Mouse (Mus musculus) midbrain, embryonic 10.5 days (tissue): Measurements from ENCODE around the gene Nedd9. TPM values are rescaled to one million over a fixed set of nuclear protein-coding genes. Genes with fewer than 3 reads are reported as not detected.

ENCODE experiments used
- DNase-seq: peaks from one replicate; pipeline ENCODE4 v3.0.0-alpha.2; 2017; ENCODE audit warnings: low spot score
- H3K27ac ChIP-seq: fragments of 300-500 bp; sonication (generic); replicated peaks from 2 replicates; pipeline ENCODE4 v1.5.1; 2016; ENCODE audit warnings: mild to moderate bottlenecking
- H3K27me3 ChIP-seq: fragments of 300-500 bp; sonication (generic); 2 replicates; pipeline ENCODE4 v1.6.1; 2016; ENCODE audit warnings: low read depth, mild to moderate bottlenecking; ENCODE audit not compliant: poor library complexity, severe bottlenecking
- H3K36me3 ChIP-seq: fragments of 300-500 bp; sonication (generic); 2 replicates; pipeline ENCODE4 v1.6.1; 2016; ENCODE audit warnings: mild to moderate bottlenecking, moderate library complexity
- H3K4me1 ChIP-seq: fragments of 300-500 bp; sonication (generic); 2 replicates; pipeline ENCODE4 v1.6.1; 2016
- H3K4me3 ChIP-seq: fragments of 300-500 bp; sonication (generic); 2 replicates; pipeline ENCODE4 v1.5.1; 2016; ENCODE audit warnings: mild to moderate bottlenecking, moderate library complexity
- H3K9me3 ChIP-seq: fragments of 300-500 bp; sonication (generic); replicated peaks from 2 replicates; pipeline ENCODE4 v1.6.1; 2016; ENCODE audit warnings: mild to moderate bottlenecking
- WGBS: fragments of 180-500 bp; shearing (Covaris S2); methylation state at CpG from one replicate; pipeline ENCODE4 v1.1.7; 2016; 5-methylcytosine and 5-hydroxymethylcytosine counted together
- polyA plus RNA-seq: library from polyadenylated mRNA; unstranded; fragments of >200 nt; fragmentation: Nextera tagmentation; extraction: Ambion mirVana; gene quantifications from 2 replicates; pipeline ENCODE4 v1.2.1, GENCODE M21; 2016

The Nedd9 gene
- polyA plus RNA-seq, result 17.4 and 18.9 TPM in 2 replicates

DNA sequence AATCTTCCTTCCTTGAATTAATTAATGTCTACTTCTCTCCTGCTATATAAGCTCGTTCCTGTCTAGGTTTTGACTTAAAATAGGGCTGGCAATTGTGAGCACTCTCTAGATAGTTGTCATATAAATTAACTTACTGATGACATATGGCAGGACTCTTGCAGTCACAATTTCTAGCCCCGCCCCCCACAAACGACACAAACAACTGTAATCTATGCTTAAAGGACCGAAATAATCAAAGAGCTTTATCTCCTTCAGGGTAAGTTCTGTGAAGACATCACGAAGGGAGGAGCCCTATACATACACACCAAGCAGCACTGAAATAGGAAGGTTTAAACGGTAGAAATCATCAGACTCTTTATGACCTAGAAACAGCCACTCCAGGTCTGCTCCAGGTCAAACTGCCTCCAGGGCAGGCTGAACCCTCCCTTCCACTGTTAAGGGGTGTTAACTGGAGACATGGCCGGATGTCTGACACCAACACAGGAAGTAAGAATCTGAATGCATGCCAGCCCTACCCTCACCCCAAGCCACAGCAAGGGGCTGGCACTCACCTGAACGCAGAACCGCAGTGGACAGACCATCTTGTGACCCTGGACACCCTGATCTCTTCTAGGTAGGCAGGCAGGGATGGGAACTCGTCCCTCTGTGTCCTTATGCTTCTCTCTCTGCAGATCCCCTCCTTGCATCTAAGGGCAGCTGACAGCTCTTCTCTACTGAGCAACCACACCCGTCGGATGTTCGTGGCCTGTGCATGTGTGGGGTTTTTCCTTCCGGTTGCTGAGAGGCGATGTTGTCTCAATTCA lies at the start of gene Nedd9:
Gene Nedd9, minus strand, starts transcription at position 757 of the 803 bp plus-strand sequence.
- H3K36me3 ChIP-seq, result no peaks in the 10 kb centered on the region
- DNase-seq, result no peak
- H3K27ac ChIP-seq, result no peak within 1 kb of the TSS
- H3K4me1 ChIP-seq, result peaks cover 14% of the 10 kb centered on the region
- H3K4me3 ChIP-seq, result no peak within 1 kb of the TSS
- H3K9me3 ChIP-seq, result no peaks in the 10 kb centered on the region
- peaks cover 18% of the 10 kb centered on the region; the same call in 1 of the 2 replicates for H3K27me3 ChIP-seq
- 85% methylated on average over 15 of the region's 15 CpGs for WGBS

DNA sequence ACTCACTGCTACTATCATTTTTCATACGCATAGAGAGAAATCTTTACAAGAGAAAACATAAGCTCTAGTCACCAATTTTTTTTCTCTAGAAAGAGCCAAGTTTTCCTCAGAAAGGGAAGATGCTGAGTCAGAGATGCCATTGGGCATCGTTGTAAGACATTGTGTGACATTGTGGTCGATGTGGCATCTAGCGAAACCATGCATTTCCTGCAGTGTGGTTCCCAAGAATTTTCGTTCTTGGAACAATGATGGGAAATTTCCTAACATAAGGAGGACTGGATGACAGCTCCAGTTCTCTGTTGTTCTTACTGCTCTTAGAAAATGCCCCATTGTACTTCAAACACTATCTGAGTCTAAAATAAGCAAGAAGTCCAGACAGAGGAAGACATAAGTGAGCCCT lies 45.5 kb upstream of the Nedd9 start:
- H3K27ac ChIP-seq, result no peak overlapping the region
- no peaks in the 10 kb centered on the region for H3K9me3 ChIP-seq
- no peaks in the 10 kb centered on the region for H3K27me3 ChIP-seq
- no peaks in the 10 kb centered on the region for H3K4me1 ChIP-seq
- 89% methylated on average over 5 of the region's 5 CpGs for WGBS
- H3K36me3 ChIP-seq, result no peaks in the 10 kb centered on the region
- no peak for DNase-seq
- H3K4me3 ChIP-seq, result no peak overlapping the region

DNA sequence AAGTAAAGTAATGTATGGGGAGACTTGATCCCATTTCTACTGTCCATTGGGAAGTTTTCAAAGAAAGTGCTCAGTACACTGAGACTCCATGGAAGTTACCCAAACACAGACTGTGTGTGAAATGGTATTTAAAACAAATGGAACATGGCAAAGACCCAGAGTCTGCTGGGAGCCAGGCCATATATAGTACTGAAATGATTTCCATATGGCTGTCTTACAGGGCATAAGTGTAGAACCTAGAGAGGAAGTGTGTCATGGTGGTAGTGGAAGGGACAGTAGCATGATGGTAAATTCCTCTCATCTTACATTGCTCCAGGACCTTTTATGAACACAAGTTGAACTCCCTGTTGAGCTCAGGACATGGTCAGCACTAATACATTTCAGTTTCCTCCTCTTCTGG lies 43.2 kb upstream of the Nedd9 start:
- no peaks in the 10 kb centered on the region for H3K4me1 ChIP-seq
- H3K27ac ChIP-seq, result no peak overlapping the region
- H3K4me3 ChIP-seq, result no peak overlapping the region
- H3K36me3 ChIP-seq, result no peaks in the 10 kb centered on the region
- H3K27me3 ChIP-seq, result no peaks in the 10 kb centered on the region
- no peaks in the 10 kb centered on the region for H3K9me3 ChIP-seq
- no peak for DNase-seq

DNA sequence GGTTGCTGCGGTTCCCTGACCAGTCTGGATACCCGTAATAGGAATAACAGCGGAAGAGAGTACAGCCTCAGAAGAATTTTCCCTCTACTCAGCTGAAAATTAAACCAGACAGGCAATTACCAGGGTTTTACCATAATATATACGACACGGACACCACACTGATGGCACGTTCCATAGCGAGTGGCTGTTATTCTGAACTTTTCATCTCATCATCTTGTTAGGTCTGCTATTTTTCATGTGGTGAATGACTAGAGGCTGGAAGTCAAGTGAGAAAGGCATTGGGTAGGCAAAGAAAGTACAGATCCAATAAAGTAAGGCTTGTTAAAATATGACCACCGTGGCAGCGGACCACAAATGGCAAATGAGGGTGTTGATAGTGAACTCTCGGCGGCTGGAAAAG lies 37.0 kb upstream of the Nedd9 start:
- H3K27ac ChIP-seq, result no peak overlapping the region
- 97% methylated on average over 11 of the region's 11 CpGs for WGBS
- H3K9me3 ChIP-seq, result no peaks in the 10 kb centered on the region
- no peaks in the 10 kb centered on the region for H3K36me3 ChIP-seq
- H3K4me1 ChIP-seq, result no peaks in the 10 kb centered on the region
- no peak for DNase-seq
- no peaks in the 10 kb centered on the region for H3K27me3 ChIP-seq
- H3K4me3 ChIP-seq, result no peak overlapping the region

DNA sequence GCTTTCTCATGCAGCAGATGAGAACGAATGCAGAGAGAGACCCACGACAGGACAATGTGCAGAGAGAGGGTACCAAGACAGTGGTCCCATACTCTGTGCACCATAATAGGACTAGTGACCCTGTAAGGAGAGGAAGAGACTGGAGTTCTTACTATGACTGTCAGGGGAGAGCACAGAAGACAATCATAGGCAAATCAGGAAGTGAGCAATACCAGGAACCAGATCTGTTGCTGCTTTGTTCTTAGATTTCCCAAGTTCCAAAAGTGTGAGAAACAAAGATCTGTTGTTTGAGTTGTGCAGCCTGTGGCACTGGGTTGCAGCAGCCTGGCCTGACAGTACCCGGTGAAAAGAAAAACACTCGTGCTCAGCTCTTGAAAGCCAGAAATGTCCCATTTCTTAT lies 34.1 kb upstream of the Nedd9 start:
- Histone ChIP-seq H3K4me3 (no peak overlapping the region), H3K27ac (no peak overlapping the region), H3K27me3 (no peaks in the 10 kb centered on the region), H3K9me3 (no peaks in the 10 kb centered on the region), H3K36me3 (no peaks in the 10 kb centered on the region), H3K4me1 (no peaks in the 10 kb centered on the region)
- WGBS, result 85% methylated on average over 4 of the region's 4 CpGs
- DNase-seq, result no peak

DNA sequence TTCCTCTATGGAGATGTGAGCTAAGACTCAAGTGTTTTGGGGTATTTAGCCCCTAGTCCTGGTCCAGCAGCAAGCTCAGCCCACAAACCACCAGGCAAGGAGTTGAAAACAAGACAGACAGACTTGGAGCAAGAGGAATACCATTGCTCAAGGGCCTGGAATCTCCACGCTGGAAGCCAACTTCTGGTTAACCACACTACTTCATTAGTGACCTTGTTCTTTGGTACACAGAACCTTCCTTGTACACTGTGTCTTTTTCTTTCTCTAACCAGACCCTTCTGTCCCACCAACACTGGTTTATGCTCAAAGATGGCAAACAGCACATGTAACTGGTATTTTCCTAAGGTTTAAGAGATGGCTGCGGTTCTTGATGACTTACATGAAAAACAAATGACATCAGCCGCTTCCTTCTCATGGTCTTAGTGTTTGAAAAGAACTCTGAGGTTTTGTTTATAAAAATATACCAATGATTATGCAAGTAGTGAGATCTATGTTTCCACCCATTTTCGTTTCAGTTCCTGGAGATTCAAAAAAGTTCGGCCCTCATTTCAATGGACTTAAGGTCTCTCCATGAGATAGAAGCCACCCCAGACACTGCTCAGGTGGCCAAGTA lies 33.5 kb upstream of the Nedd9 start:
- Histone ChIP-seq H3K9me3 (no peaks in the 10 kb centered on the region), H3K27ac (no peak overlapping the region), H3K4me3 (no peak overlapping the region), H3K27me3 (no peaks in the 10 kb centered on the region), H3K4me1 (no peaks in the 10 kb centered on the region), H3K36me3 (no peaks in the 10 kb centered on the region)
- WGBS, result 91% methylated on average over 5 of the region's 5 CpGs
- no peak for DNase-seq

DNA sequence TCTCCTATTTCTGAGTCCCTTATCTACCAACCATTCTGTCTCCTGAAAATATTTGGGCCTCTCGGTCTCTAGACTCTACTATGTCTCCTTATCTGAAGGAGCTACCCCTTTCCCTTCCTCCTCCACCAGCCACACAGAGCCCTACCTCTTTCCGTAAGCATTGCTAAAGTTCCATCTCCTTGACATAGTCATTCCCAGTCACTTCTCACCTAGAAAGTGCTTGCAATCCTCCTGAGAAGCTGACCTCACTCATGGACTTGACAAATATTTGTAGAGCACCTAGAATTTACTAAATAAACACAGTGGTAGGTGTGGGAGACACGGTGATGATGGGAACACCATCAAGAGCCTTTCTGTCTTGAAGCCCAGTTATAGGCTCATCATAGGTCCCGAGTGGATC lies 32.6 kb upstream of the Nedd9 start:
- DNase-seq, result no peak
- 88% methylated on average over 4 of the region's 4 CpGs for WGBS
- Histone ChIP-seq H3K36me3 (no peaks in the 10 kb centered on the region), H3K27ac (no peak overlapping the region), H3K4me3 (no peak overlapping the region), H3K9me3 (no peaks in the 10 kb centered on the region), H3K27me3 (no peaks in the 10 kb centered on the region), H3K4me1 (no peaks in the 10 kb centered on the region)

DNA sequence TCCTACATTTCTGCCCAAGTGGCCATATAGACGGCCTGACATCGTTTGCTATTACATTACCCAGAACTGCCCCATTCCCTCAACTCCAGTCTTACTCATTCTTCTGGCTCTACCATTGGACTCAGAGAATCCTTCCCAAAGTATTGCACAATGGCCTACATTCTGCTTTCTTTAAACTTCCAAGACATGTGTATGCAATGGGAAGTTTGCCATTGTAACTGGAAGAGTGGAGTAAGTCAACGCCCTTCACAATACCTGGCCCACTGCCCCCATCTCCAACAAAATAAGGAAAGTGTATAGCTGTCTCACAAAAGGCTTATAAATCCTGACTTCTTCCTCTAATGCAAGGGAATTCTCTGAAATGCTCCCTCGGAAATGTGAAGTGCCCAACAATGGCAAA lies 30.0 kb upstream of the Nedd9 start:
- Histone ChIP-seq H3K4me1 (no peaks in the 10 kb centered on the region), H3K36me3 (no peaks in the 10 kb centered on the region), H3K4me3 (no peak overlapping the region), H3K27ac (no peak overlapping the region), H3K9me3 (no peaks in the 10 kb centered on the region), H3K27me3 (no peaks in the 10 kb centered on the region)
- no peak for DNase-seq
- WGBS, result 96% methylated on average over 4 of the region's 4 CpGs

DNA sequence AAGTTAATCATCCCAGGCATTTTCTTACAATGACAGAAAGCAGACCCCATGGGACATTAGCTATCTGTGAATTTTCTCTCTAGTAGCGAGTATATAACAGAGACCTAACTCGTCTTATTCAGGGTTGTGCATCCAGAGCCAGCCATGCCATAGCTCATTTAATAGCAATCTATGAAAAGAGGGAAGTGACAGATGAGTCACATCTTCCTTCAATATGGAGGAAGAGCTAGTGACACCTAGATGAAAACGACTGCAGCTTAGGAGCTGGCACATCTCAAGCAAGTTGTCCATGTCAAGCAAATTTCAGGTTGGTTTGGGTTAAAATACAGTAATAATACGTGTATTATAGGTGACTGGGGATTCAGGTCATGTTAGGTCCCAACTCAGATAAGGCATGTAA lies 28.6 kb upstream of the Nedd9 start:
- H3K4me1 ChIP-seq, result peaks cover 6% of the 10 kb centered on the region
- no peak for DNase-seq
- no peaks in the 10 kb centered on the region for H3K9me3 ChIP-seq
- H3K4me3 ChIP-seq, result no peak overlapping the region
- H3K27ac ChIP-seq, result no peak overlapping the region
- WGBS, result 88% methylated on average over 4 of the region's 4 CpGs
- H3K27me3 ChIP-seq, result no peaks in the 10 kb centered on the region
- H3K36me3 ChIP-seq, result no peaks in the 10 kb centered on the region

DNA sequence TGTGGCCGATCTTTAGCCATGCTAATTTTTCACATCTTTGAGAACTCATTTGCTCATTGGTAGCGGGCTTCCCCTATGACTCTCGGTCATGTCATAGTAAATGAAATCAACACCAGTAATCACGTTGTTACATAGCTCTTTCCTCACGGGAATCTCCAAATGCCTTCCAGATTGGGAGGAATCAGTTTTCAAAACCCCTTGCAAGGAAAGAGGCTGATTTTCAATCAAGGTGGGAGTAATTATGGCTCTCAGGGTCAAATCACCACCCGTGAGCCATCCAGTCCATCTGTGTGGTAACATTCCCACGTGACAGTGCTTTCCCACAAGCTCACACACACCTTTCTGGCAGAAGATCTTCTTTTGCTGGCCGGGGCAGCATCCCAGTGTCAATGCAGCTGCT lies 27.8 kb upstream of the Nedd9 start:
- Histone ChIP-seq H3K4me1 (peaks cover 9% of the 10 kb centered on the region), H3K36me3 (no peaks in the 10 kb centered on the region), H3K4me3 (no peak overlapping the region), H3K27ac (no peak overlapping the region), H3K27me3 (no peaks in the 10 kb centered on the region), H3K9me3 (no peaks in the 10 kb centered on the region)
- WGBS, result 77% methylated on average over 8 of the region's 8 CpGs
- DNase-seq, result no peak

DNA sequence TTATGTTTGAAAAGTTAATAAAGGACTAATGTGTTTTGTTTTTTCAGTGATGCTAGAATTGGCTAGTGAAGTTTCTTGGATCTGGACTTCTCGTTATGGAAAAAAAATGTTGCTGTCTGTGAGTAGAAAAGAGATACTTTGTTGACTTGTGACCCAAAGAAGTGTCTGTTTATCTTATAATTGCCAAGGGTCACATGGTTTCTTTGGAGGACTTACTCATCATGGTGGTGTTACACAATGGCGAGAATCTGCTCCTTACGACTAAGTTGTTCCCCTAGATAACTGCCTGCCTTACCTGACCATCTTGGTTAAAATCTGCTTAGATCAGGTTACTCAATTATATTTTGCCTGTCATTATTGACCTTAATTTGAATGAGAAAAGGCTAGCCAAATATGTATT lies 26.3 kb upstream of the Nedd9 start:
- Histone ChIP-seq H3K4me3 (no peak overlapping the region), H3K27ac (no peak overlapping the region), H3K4me1 (peaks cover 9% of the 10 kb centered on the region), H3K36me3 (no peaks in the 10 kb centered on the region), H3K27me3 (no peaks in the 10 kb centered on the region), H3K9me3 (no peaks in the 10 kb centered on the region)
- DNase-seq, result no peak
- 89% methylated on average over 3 of the region's 3 CpGs for WGBS

DNA sequence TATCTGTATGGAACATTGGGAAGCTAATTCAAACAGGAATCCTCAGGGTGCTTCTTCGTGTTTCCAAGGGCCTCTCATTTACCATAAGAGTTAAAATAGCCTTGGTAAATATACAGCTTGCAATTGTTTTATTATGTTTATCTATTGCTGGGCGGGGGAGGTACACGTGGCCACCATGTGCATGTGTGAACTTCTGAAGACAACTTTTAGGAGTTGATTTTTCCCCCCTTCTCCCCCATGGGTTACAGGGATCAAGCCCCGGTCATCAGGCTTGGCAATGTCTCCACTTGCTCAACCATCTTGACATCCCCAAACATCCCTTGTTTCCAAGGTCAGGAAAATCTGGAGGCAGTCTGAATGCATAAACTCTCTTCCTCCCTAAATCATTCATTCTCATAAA lies 25.1 kb upstream of the Nedd9 start:
- WGBS, result 86% methylated on average over 4 of the region's 4 CpGs
- no peak overlapping the region for H3K27ac ChIP-seq
- no peak overlapping the region for H3K4me3 ChIP-seq
- no peak for DNase-seq
- peaks cover 9% of the 10 kb centered on the region for H3K4me1 ChIP-seq
- H3K27me3 ChIP-seq, result no peaks in the 10 kb centered on the region
- H3K9me3 ChIP-seq, result no peaks in the 10 kb centered on the region
- H3K36me3 ChIP-seq, result no peaks in the 10 kb centered on the region

DNA sequence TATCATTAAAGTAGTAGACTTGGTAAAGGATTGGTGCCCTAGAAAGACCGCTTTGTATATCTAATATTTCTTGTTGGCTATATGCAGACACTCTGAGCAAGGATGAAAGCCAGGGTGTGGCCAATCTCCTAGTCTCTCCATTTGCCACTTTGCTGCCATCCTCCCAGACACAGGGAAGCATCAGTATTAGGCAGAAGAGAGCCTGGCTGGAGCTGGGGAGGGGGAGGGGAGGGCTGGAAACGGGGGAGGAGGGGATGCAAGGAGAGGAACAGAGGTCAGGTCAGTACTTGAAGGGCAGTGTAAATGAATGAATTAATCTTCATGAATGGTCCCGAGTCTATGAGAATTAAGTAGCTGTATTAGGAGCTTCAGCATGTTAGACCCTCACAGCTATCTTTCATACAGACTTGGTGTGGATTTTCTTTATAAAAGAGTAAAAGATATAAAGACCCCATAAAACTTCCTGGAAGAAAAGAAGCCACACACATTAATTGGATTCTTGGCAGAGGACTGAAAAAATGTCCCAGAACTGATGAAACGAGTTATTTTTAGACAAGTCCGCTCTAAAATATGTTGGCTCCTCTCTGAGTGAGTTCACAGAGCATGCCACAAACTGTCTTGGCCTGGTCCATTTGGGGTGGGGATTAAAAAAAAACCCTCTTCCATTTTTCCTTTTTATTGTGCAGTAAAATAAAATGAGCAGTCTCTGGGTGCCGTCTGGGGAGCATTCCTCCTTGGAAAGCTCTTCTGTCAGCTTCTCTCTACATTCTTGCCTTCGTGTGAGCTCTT lies 23.7 kb upstream of the Nedd9 start:
- H3K27me3 ChIP-seq, result no peaks in the 10 kb centered on the region
- no peak overlapping the region for H3K27ac ChIP-seq
- H3K9me3 ChIP-seq, result no peaks in the 10 kb centered on the region
- H3K4me1 ChIP-seq, result peaks cover 10% of the 10 kb centered on the region
- 64% methylated on average over 7 of the region's 7 CpGs for WGBS
- no peaks in the 10 kb centered on the region for H3K36me3 ChIP-seq
- H3K4me3 ChIP-seq, result no peak overlapping the region
- DNase-seq, result no peak
